Mouse (Mus musculus) C2C12 (cell line): ENCODE measurements around the gene Olfr694. TPM values are rescaled to one million over a fixed set of nuclear protein-coding genes. Genes with fewer than 3 reads are reported as not detected.

Experiments used
- H3K27me3 ChIP-seq: one replicate; pipeline ENCODE4 v1.6.1; 2011; ENCODE audit not compliant: control insufficient read depth, insufficient read depth, insufficient read length
- H3K36me3 ChIP-seq: one replicate; pipeline ENCODE4 v1.6.1; 2011; ENCODE audit not compliant: control insufficient read depth, insufficient read depth
- H3K4me3 ChIP-seq: one replicate; pipeline ENCODE4 v1.5.1; 2011; ENCODE audit warnings: mild to moderate bottlenecking, control low read depth; ENCODE audit not compliant: poor library complexity, insufficient read depth, severe bottlenecking
- H3K79me2 ChIP-seq: one replicate; pipeline ENCODE4 v1.6.1; 2011; ENCODE audit not compliant: control insufficient read depth, insufficient read depth
- H3K79me3 ChIP-seq: one replicate; pipeline ENCODE4 v1.6.1; 2011; ENCODE audit warnings: low read depth, control low read depth
- H3ac ChIP-seq: one replicate; pipeline ENCODE3; 2011; ENCODE audit warnings: low read depth; ENCODE audit not compliant: control insufficient read depth, insufficient read length
- CEBPB ChIP-seq: IDR thresholded peaks from one replicate; pipeline ENCODE4 v1.6.1; 2011; ENCODE audit warnings: low read depth, mild to moderate bottlenecking, control low read depth, moderate library complexity
- CTCF ChIP-seq: IDR thresholded peaks from one replicate; pipeline ENCODE4 v1.5.1; 2011; ENCODE audit not compliant: control insufficient read depth, insufficient read depth, insufficient read length
- FOSL1 ChIP-seq: IDR thresholded peaks from one replicate; pipeline ENCODE4 v1.8.0; 2011; ENCODE audit warnings: mild to moderate bottlenecking, low read length; ENCODE audit not compliant: poor library complexity, insufficient read depth, severe bottlenecking
- MAX ChIP-seq: IDR thresholded peaks from one replicate; pipeline ENCODE4 v1.6.1; 2011; ENCODE audit warnings: mild to moderate bottlenecking, control low read depth
- MYOD1 ChIP-seq: IDR thresholded peaks from one replicate; pipeline ENCODE4 v1.6.1; 2011; ENCODE audit warnings: low read depth; ENCODE audit not compliant: control insufficient read depth, insufficient read length
- MYOG ChIP-seq: IDR thresholded peaks from one replicate; pipeline ENCODE4 v1.6.1; 2011; ENCODE audit not compliant: control insufficient read depth, insufficient read length; ENCODE audit errors: extremely low read depth
- USF1 ChIP-seq: IDR thresholded peaks from one replicate; pipeline ENCODE4 v1.6.1; 2011; ENCODE audit warnings: low read depth, mild to moderate bottlenecking, control low read depth, moderate library complexity
- polyA plus RNA-seq: library from polyadenylated mRNA; unstranded; fragments of >200 nt; fragmentation: generic; extraction: Trizol; gene quantifications from one replicate; pipeline ENCODE4 v1.2.1, GENCODE M21; 2012; ENCODE audit warnings: missing spikeins

Olfr694 gene
- polyA plus RNA-seq, 1 experiment: not detected

- Histone ChIP-seq H3K4me3 (no peak overlapping the region), H3ac (no peak overlapping the region), H3K79me2 (no peaks in the 10 kb centered on the region), H3K27me3 (no peaks in the 10 kb centered on the region), H3K36me3 (no peaks in the 10 kb centered on the region), H3K79me3 (no peaks in the 10 kb centered on the region)
- TF ChIP-seq FOSL1: no peak
- no peak for TF ChIP-seq CEBPB
- no peak for TF ChIP-seq MAX
- TF ChIP-seq MYOD1: no peak
- no peak for TF ChIP-seq MYOG
- TF ChIP-seq CTCF: no peak
- no peak for TF ChIP-seq USF1
Measured at GRCm38 (mm10) chr7:106649774-106650173, 41.8 kb downstream of the Olfr694 start.

DNA sequence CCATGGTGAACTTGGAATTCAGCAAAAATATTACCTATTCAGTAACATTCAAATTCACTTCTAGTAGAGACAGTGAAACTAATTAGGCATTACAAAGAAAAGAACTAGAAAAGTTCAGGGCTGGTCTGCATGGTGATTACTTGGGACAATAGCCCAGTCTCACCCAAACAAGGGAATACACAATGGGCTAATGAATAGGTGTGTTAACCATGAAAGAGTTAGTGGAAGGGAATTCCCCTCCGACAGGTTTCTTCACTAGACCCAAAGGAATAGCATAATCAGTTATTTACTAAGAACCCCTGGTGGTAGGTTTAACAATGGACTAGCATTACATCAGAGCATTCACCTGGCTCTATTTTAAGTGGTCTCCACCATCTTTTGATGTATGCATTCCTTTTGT lies 46.4 kb downstream of the Olfr694 start:
- Histone ChIP-seq H3ac (no peak overlapping the region), H3K27me3 (no peaks in the 10 kb centered on the region), H3K79me2 (no peaks in the 10 kb centered on the region), H3K4me3 (no peak overlapping the region), H3K79me3 (no peaks in the 10 kb centered on the region), H3K36me3 (no peaks in the 10 kb centered on the region)
- TF ChIP-seq FOSL1 (no peak), USF1 (no peak)

GRCm38 (mm10) chr7:106644222-106644870 lies 47.3 kb downstream of the Olfr694 start:
- Histone ChIP-seq H3K36me3 (no peaks in the 10 kb centered on the region), H3K4me3 (no peak overlapping the region), H3K27me3 (no peaks in the 10 kb centered on the region), H3ac (no peak overlapping the region), H3K79me2 (no peaks in the 10 kb centered on the region), H3K79me3 (no peaks in the 10 kb centered on the region)
- no peak for TF ChIP-seq MYOD1
- no peak for TF ChIP-seq USF1
- no peak for TF ChIP-seq MYOG
- no peak for TF ChIP-seq FOSL1
- TF ChIP-seq CTCF: no peak
- no peak for TF ChIP-seq MAX
- no peak for TF ChIP-seq CEBPB

GRCm38 (mm10) chr7:106640839-106641238 lies 50.8 kb downstream of the Olfr694 start:
- no peaks in the 10 kb centered on the region for H3K79me3 ChIP-seq
- H3K36me3 ChIP-seq: no peaks in the 10 kb centered on the region
- H3K4me3 ChIP-seq: no peak overlapping the region
- H3K27me3 ChIP-seq: no peaks in the 10 kb centered on the region
- no peaks in the 10 kb centered on the region for H3K79me2 ChIP-seq
- no peak for TF ChIP-seq MAX
- H3ac ChIP-seq: no peak overlapping the region

GRCm38 (mm10) chr7:106635560-106635959 lies 56.1 kb downstream of the Olfr694 start:
- no peaks in the 10 kb centered on the region for H3K27me3 ChIP-seq

More at GRCm38 (mm10) chr7:106635560-106635959, 56.1 kb downstream of the Olfr694 start:
- no peaks in the 10 kb centered on the region for H3K79me3 ChIP-seq
- H3K36me3 ChIP-seq: no peaks in the 10 kb centered on the region
- H3ac ChIP-seq: no peak overlapping the region
- no peaks in the 10 kb centered on the region for H3K79me2 ChIP-seq
- no peak overlapping the region for H3K4me3 ChIP-seq
- TF ChIP-seq CTCF: no peak
- TF ChIP-seq USF1: no peak
- no peak for TF ChIP-seq FOSL1
- no peak for TF ChIP-seq MYOD1
- no peak for TF ChIP-seq MYOG

Other genes starting within 250 kb of the Olfr694 start
- not detected for gene Olfr693, start 11.2 kb downstream of the Olfr694 start, polyA plus RNA-seq
- gene Olfr695, start 24.6 kb upstream of the Olfr694 start, polyA plus RNA-seq: not detected
- not detected for gene Olfr697, start 50.6 kb upstream of the Olfr694 start, polyA plus RNA-seq
- not detected for gene Olfr698, start 63.6 kb upstream of the Olfr694 start, polyA plus RNA-seq
- gene Olfr699, start 101.4 kb upstream of the Olfr694 start, polyA plus RNA-seq: not detected
- gene Olfr700, start 117.0 kb upstream of the Olfr694 start, polyA plus RNA-seq: not detected
- not detected for gene Olfr701, start 122.3 kb upstream of the Olfr694 start, polyA plus RNA-seq
- not detected for gene Olfr702, start 142.1 kb upstream of the Olfr694 start, polyA plus RNA-seq
- not detected for gene Olfr703, start 151.5 kb upstream of the Olfr694 start, polyA plus RNA-seq
- gene Olfr704, start 171.4 kb upstream of the Olfr694 start, polyA plus RNA-seq: not detected
- not detected for gene Olfr705, start 185.1 kb upstream of the Olfr694 start, polyA plus RNA-seq
- not detected for gene Olfr706, start 196.3 kb upstream of the Olfr694 start, polyA plus RNA-seq
- gene Olfr707, start 209.4 kb upstream of the Olfr694 start, polyA plus RNA-seq: not detected
- gene Olfr1532-ps1, start 216.2 kb upstream of the Olfr694 start, polyA plus RNA-seq: not detected
- not detected for gene Olfr709-ps1, start 240.4 kb upstream of the Olfr694 start, polyA plus RNA-seq